Comparison of ENCODE assay signal across 12 mouse cellular contexts in genomic region chr7:73741841-73742240, GRCm38 (mm10). TPM values are rescaled to one million over a fixed set of nuclear protein-coding genes. Genes with fewer than 3 reads are reported as not detected.
DNase-seq lines count a peak whose midpoint lies in the region; ATAC-seq and TF ChIP-seq lines count a peak whose summit lies in the region.
"Had no signal": no experiment of that assay in that cellular context is flagged by ENCODE, and none has a peak within 500 bp of the region (broad histone marks: within the 10 kb centered on the region; RNA-seq: fewer than 3 reads in every experiment).

No protein-coding gene starts in this region.

- no peak for DNase-seq in lung, postnatal 14 days
- DNase-seq in spleen, postnatal 10 days (ENCODE audit: low spot score in 2 of 2), result no peak
- DNase-seq: kidney, postnatal 25 days; right cerebral cortex, adult 18-20 months had no signal

- 70% methylated on average over 6 of the region's 6 CpGs for WGBS in forebrain, embryonic 15.5 days
- WGBS in forebrain, embryonic 13.5 days, result 75% methylated on average over 6 of the region's 6 CpGs
- 37% methylated on average over 6 of the region's 6 CpGs for WGBS in lung, embryonic 15.5 days
- 73% methylated on average over 6 of the region's 6 CpGs for WGBS in intestine, postnatal 0 days
- WGBS in small intestine, adult 2 months, result 38% methylated on average over 6 of the region's 6 CpGs

- H3K9me3 ChIP-seq in forebrain, embryonic 15.5 days, result no peaks in the 10 kb centered on the region
- H3K9me3 ChIP-seq in forebrain, embryonic 13.5 days (replicated peaks), result no peaks in the 10 kb centered on the region
- no peaks in the 10 kb centered on the region for H3K9me3 ChIP-seq in lung, embryonic 15.5 days
- H3K9me3 ChIP-seq in intestine, postnatal 0 days (ENCODE audit: control insufficient read depth), result no peaks in the 10 kb centered on the region
- H3K9me3 ChIP-seq: megakaryocyte, embryonic 14.5 days had no signal

- H3K4me3 ChIP-seq in forebrain, embryonic 15.5 days, result no peak overlapping the region
- H3K4me3 ChIP-seq in forebrain, embryonic 13.5 days, result no peak overlapping the region
- peak overlapping the region; percentile 57 for H3K4me3 ChIP-seq in lung, embryonic 15.5 days
- no peak overlapping the region for H3K4me3 ChIP-seq in intestine, postnatal 0 days (ENCODE audit: low read depth, low read length)
- peak overlapping the region; percentile 17 for H3K4me3 ChIP-seq in small intestine, adult 2 months (ENCODE audit: low read depth, low read length)

- no peak for TF ChIP-seq POLR2A in small intestine, adult 2 months (IDR thresholded peaks at IDR 0.05; ENCODE audit: low read depth, low read length)

- peaks cover 25% of the 10 kb centered on the region for H3K4me1 ChIP-seq in forebrain, embryonic 15.5 days
- H3K4me1 ChIP-seq in forebrain, embryonic 13.5 days, result peaks cover 15% of the 10 kb centered on the region
- peaks cover 28% of the 10 kb centered on the region for H3K4me1 ChIP-seq in lung, embryonic 15.5 days
- H3K4me1 ChIP-seq in intestine, postnatal 0 days (replicated peaks; ENCODE audit: control insufficient read depth, insufficient read depth, low read length), result peaks cover 3% of the 10 kb centered on the region; the same call in 1 of the 2 replicates
- H3K4me1 ChIP-seq in small intestine, adult 2 months (ENCODE audit: control insufficient read depth, insufficient read depth, insufficient read length, low read length), result no peaks in the 10 kb centered on the region

- H3K27me3 ChIP-seq in forebrain, embryonic 15.5 days, result peaks cover 5% of the 10 kb centered on the region; the same call in 1 of the 2 replicates
- H3K27me3 ChIP-seq in forebrain, embryonic 13.5 days, result peaks cover 32% of the 10 kb centered on the region
- H3K27me3 ChIP-seq in lung, embryonic 15.5 days, result peaks cover 14% of the 10 kb centered on the region; the same call in 1 of the 2 replicates
- peaks cover 5% of the 10 kb centered on the region; the same call in 1 of the 2 replicates for H3K27me3 ChIP-seq in intestine, postnatal 0 days (replicated peaks; ENCODE audit: control insufficient read depth, insufficient read depth, low read length)
- no peaks in the 10 kb centered on the region for H3K27me3 ChIP-seq in small intestine, adult 2 months (ENCODE audit: control insufficient read depth, insufficient read depth, low read length)

- no peak for TF ChIP-seq CTCF in intestine, postnatal 0 days (IDR thresholded peaks at IDR 0.05; ENCODE audit: low read depth)
- TF ChIP-seq CTCF in small intestine, adult 2 months (IDR thresholded peaks at IDR 0.05; ENCODE audit: extremely low read depth, insufficient read length, insufficient replicate concordance, low read depth, low read length), result no peak

- H3K4me2 ChIP-seq in forebrain, embryonic 15.5 days (replicated peaks), result peak overlapping the region; percentile 84; the same call in 1 of the 2 replicates
- no peak overlapping the region for H3K4me2 ChIP-seq in forebrain, embryonic 13.5 days
- H3K4me2 ChIP-seq in lung, embryonic 15.5 days, result peak overlapping the region; percentile 94
- H3K4me2 ChIP-seq in intestine, postnatal 0 days (replicated peaks; ENCODE audit: low read depth), result peak overlapping the region; percentile 99

- no peak overlapping the region for H3K9ac ChIP-seq in forebrain, embryonic 15.5 days (replicated peaks)
- H3K9ac ChIP-seq in forebrain, embryonic 13.5 days, result no peak overlapping the region
- H3K9ac ChIP-seq in lung, embryonic 15.5 days, result peak overlapping the region; percentile 59
- no peak overlapping the region for H3K9ac ChIP-seq in intestine, postnatal 0 days (ENCODE audit: low read depth, low read length)

- ATAC-seq in forebrain, embryonic 15.5 days (replicated peaks), result no peak
- ATAC-seq in forebrain, embryonic 13.5 days, result no peak
- no peak for ATAC-seq in lung, embryonic 15.5 days (ENCODE audit: borderline replicate concordance, extremely low read depth, low FRiP score, low TSS enrichment)
- no peak for ATAC-seq in intestine, postnatal 0 days
- no peak for ATAC-seq in megakaryocyte, adult 5-6 weeks (ENCODE audit: poor library complexity, severe bottlenecking)
- ATAC-seq: Patski had no signal

- no peak overlapping the region for H3K27ac ChIP-seq in forebrain, embryonic 15.5 days (replicated peaks)
- no peak overlapping the region for H3K27ac ChIP-seq in forebrain, embryonic 13.5 days
- H3K27ac ChIP-seq in lung, embryonic 15.5 days, result peak overlapping the region; percentile 87
- H3K27ac ChIP-seq in intestine, postnatal 0 days (ENCODE audit: low read depth, low read length), result no peak overlapping the region
- no peak overlapping the region for H3K27ac ChIP-seq in small intestine, adult 2 months (ENCODE audit: insufficient read depth, low read depth, low read length)

- H3K36me3 ChIP-seq in forebrain, embryonic 15.5 days, result no peaks in the 10 kb centered on the region
- no peaks in the 10 kb centered on the region for H3K36me3 ChIP-seq in forebrain, embryonic 13.5 days (ENCODE audit: poor library complexity, severe bottlenecking)
- H3K36me3 ChIP-seq in lung, embryonic 15.5 days, result no peaks in the 10 kb centered on the region
- no peaks in the 10 kb centered on the region for H3K36me3 ChIP-seq in intestine, postnatal 0 days (ENCODE audit: control insufficient read depth, insufficient read depth)
- H3K36me3 ChIP-seq in small intestine, adult 2 months (ENCODE audit: control insufficient read depth, insufficient read depth, low read length), result no peaks in the 10 kb centered on the region

RNA-seq across cellular contexts. Expression of gene Fam174b, which starts 1.7 kb away (rescaled TPM):
- polyA plus RNA-seq in forebrain, embryonic 15.5 days (2015; fragmentation: Nextera tagmentation; extraction: Ambion mirVana), result 28.2 and 31.2 TPM in 2 replicates
- polyA plus RNA-seq in forebrain, embryonic 13.5 days (2015; fragmentation: Nextera tagmentation; extraction: Ambion mirVana), result 15.9 and 16.7 TPM in 2 replicates
- polyA plus RNA-seq in lung, embryonic 15.5 days (2015; fragmentation: Nextera tagmentation; extraction: Ambion mirVana), result 83.7 and 84.4 TPM in 2 replicates
- polyA plus RNA-seq in intestine, postnatal 0 days (2015; fragmentation: Nextera tagmentation; extraction: Ambion mirVana), result 11.6 and 13.6 TPM in 2 replicates
- polyA plus RNA-seq in small intestine, adult 2 months (2012; rRNA removed), result 17.6 and 24.4 TPM in 2 replicates
- 1.4 and 1.9 TPM in 2 replicates for total RNA-seq in megakaryocyte, adult 5-6 weeks (2015)
- 2.9 and 8.1 TPM in 2 replicates for total RNA-seq in megakaryocyte, adult 5-6 weeks (2017)

Comparison
In these comparisons a context has a peak if more than half of its experiments do, and no peak if none do; other contexts are left out.
1. H3K4me3 ChIP-seq: peak in lung, embryonic 15.5 days (single experiment) and small intestine, adult 2 months (single experiment); none in forebrain, embryonic 15.5 days (single experiment), forebrain, embryonic 13.5 days (single experiment) and intestine, postnatal 0 days (single experiment).